Mouse (Mus musculus) effector memory CD4-positive, alpha-beta T cell, adult 7 months (primary cell): Measurements from ENCODE around the gene Sh2d6. TPM values are rescaled to one million over a fixed set of nuclear protein-coding genes. Genes with fewer than 3 reads are reported as not detected.

Source experiments
- polyA plus RNA-seq: library from polyadenylated mRNA; unstranded; fragments of 100-300 nt; shearing (Covaris generic); gene quantifications from one replicate; pipeline ENCODE4 v1.2.1, GENCODE M21; 2017

Sh2d6 gene
- not detected for polyA plus RNA-seq

GRCm38 (mm10) chr6:72521607-72522006, at the start of gene Sh2d6:
Sh2d6 (minus strand) TSS chr6:72521707.

DNA sequence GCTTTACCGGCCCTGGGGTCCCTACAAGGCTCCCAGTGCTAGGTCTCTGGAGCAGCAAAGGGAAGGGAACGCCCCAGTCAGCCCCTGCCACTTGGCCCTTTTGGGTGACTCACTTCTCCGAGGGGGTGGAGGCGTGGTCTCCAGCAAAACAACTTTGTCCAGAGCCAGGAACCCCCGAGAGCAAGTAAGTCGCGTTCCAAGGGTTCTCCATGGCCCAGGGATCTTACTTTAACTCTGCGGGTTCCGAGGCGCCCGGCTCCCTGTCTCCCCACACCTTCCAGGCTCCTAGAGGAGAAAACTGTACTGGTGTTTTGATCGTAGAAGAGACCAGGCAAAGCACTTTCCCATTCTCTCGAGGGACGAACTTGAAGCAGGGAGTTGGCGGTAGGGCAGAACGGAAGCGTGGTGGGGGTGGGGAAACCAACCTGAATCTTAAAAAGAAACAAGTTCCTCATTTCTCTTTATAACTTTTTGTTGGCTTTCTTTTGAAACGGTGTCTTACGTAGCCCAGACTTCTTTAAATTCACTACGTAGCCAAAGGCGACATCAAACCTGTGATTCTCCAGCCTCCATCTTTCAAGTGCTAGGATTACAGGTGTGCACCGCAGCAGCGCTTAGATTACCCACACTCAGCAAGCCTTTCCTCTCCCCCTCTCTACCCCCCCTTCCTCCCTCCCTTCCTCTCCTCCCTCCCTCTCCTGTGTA, 22.9 kb upstream of the Sh2d6 start, which contains the start of gene Capg:
Capg (plus strand) TSS at position 109 of the 705 bp plus-strand sequence.

Other genes starting within 250 kb of the Sh2d6 start
- not detected for gene Sftpb, start 217.1 kb downstream of the Sh2d6 start, polyA plus RNA-seq
- 34.3 TPM for gene Usp39, start 176.5 kb downstream of the Sh2d6 start, polyA plus RNA-seq
- 29.5 TPM for gene 0610030E20Rik, start 174.4 kb downstream of the Sh2d6 start, polyA plus RNA-seq
- 1.0 TPM for gene Tmem150a, start 166.3 kb downstream of the Sh2d6 start, polyA plus RNA-seq
- 134 TPM for gene Rnf181, start 154.8 kb downstream of the Sh2d6 start, polyA plus RNA-seq
- gene Vamp5, start 141.2 kb downstream of the Sh2d6 start, polyA plus RNA-seq, result 17.6 TPM
- 154 TPM for gene Vamp8, start 131.0 kb downstream of the Sh2d6 start, polyA plus RNA-seq
- 7.5 TPM for gene Ggcx, start 107.4 kb downstream of the Sh2d6 start, polyA plus RNA-seq
- gene Mat2a, start 82.1 kb downstream of the Sh2d6 start, polyA plus RNA-seq, result 554 TPM
- 50.4 TPM for gene Capg, start 22.7 kb upstream of the Sh2d6 start, polyA plus RNA-seq
- gene Elmod3, start 76.7 kb upstream of the Sh2d6 start, polyA plus RNA-seq, result 5.4 TPM
- 5.3 TPM for gene Retsat, start 76.8 kb upstream of the Sh2d6 start, polyA plus RNA-seq
- 297 TPM for gene Tgoln1, start 95.3 kb upstream of the Sh2d6 start, polyA plus RNA-seq